Mouse (Mus musculus) CD4-positive, CD25-positive, alpha-beta regulatory T cell, adult 2 months (primary cell): ENCODE data around the gene Cox6a1.
"Not testable (repeated sequence)": the region's sequence is repeated elsewhere in the genome, so short reads cannot be mapped to it uniquely, and the experiment has no call there.

Experiments used
- DNase-seq: peaks from one replicate; pipeline ENCODE4 v3.0.0-alpha.2; 2012; ENCODE audit warnings: low read depth, low spot score

Gene Cox6a1

GRCm38 (mm10) chr5:115348546-115349224 lies at the start of gene Cox6a1:
TSS of gene Cox6a1 (minus strand) at chr5:115348981.
- peak; percentile 100 for DNase-seq

- no peak for DNase-seq
Measured at GRCm38 (mm10) chr5:115397839-115398780, 49.3 kb upstream of the Cox6a1 start.

GRCm38 (mm10) chr5:115396654-115397053 lies 47.9 kb upstream of the Cox6a1 start:
- no peak for DNase-seq

DNA sequence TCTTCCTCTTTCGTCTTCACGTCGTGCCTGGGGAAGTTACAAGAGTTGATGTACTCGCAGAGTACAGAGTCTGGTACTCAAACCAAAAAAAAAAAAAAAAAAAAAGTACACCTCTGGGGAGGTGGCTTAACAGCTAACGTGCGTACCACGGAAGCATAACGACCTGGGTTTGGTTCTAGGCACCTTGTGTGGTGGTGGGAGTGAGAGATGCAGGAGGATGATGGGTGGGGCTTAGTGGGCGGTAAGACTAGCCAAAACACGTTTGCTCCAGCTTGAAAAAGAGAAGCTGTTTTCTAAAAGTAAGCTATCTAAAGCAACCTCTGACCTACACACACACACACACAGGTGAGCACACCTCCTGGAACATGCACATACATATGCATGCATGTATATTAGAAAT lies 46.1 kb upstream of the Cox6a1 start:
- no peak for DNase-seq

DNA sequence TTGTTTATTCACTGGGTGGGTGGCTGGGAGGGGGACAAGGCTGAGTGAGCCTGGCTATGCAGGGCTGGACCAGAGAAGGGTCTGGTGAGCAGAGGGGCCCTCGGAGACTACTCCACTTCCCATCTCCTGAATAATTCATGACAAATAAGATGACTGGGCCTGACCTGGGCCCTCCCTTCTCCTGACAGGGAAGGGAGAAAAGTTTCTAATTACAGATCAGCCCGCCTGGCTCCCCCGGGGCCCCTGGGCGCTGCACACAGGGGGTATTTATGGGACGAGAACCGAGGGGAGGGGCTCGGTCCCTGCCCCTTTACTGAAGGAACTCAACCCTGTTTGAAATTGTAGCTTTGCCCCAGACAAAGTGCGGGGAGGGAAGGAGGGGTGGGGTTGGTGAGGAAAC lies 45.4 kb upstream of the Cox6a1 start:
- no peak for DNase-seq

GRCm38 (mm10) chr5:115392969-115393368 lies 44.2 kb upstream of the Cox6a1 start:
- no peak for DNase-seq

DNA sequence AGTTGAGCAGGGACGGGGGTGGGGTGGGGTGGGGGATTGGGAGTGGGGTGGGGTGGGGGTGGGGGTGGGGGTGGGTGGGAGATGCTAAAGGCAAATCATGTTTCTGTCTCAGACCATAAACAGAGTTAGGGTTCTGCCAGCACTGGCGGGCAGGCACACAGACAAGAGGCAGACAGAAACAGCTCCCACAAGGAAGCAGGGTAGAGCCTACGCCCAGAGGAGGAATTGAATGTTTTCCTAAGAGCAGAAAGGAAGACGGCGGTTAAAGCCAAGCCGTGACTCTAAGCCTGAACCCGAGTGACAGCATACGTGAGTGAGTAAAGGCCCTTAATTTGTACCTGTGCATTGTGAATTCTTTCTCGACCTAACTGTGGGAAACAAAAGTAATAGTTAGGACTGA lies 43.2 kb upstream of the Cox6a1 start:
- no peak for DNase-seq

DNA sequence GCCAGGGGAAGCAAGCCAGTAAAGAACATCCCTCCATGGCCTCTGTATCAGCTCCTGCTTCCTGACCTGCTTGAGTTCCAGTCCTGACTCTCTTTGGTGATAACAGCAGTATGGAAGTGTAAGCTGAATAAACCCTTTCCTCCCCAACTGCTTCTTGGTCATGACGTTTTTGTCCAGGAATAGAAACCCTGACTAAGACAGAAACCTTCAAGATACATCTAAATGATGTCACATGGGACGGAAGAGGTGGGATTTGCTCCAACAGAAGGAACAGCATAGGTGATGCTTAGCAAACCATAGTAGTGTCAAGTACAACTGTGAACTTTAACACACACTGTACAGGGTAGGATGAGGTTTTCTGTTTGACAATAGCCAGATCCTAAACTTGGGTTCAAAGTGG lies 30.1 kb upstream of the Cox6a1 start:
- not testable (repeated sequence) for DNase-seq

DNA sequence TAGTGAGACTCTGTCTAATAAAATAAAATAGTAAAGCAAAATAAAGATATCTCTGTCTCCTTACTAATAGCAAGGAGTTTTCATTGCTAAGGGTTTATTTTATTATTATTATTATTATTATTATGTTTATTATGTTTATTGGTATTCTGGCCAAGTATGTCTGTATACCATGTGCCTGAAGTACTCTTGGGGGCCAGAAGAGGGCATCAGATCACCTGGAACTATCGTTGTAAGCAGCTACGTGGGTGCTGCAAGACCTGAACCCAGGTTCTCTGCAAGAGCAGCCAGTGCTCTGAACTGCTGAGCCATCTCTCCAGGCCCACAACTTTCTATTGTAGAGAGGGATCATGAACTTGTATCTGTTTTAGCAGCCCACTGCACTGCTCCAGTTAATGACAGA lies 26.7 kb upstream of the Cox6a1 start:
- no peak for DNase-seq

DNA sequence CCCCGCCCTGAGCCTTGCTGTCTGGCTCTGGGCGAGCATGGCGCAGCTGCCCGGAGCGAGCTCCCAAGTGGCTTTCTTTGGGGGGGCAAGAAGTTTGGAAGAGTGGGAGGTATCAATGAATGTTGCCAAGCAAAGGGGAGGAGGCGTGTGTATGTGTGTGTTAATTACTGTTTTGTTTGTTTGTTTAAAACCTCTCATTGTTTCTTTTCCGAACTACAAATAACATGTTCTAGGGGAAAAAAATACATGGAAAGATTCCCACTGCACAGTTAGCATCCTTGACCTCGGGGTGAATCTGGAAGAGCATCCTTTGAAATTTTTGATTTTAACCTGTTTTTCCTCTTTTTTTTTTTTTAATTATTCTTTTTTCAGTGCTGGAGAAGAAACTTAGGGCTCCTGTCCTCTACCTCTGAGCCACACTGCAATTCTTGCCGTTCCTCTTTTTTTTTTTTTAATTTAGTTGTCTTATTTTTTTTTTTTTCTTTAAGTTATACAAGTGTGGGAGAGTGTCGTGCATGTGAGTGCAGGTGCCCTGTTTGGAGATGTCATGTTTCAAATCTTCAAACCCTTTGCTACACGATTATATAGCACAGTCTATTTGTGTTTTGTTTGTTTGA lies 25.5 kb upstream of the Cox6a1 start:
- DNase-seq, result no peak

- DNase-seq, result no peak
Measured at GRCm38 (mm10) chr5:115373441-115374203, 24.8 kb upstream of the Cox6a1 start.

DNA sequence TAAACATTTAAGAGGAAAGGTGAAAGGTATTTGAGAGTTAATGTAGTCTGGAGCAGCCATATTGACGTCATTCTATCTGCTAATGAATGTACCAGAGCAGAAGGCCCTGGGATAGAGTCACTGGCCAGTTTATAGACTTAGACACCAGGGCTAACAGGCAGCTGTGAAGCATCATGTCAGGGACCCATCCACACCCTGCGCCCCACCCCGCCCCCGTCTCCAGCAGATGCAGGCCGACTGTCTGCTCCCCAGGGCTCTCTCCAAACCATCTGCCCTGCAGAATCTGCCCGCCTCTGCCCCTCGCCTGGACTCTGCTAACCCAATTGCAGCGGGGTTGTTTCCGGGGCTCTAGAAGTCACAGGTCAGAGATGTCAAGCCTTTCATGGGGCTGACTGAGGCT lies 23.0 kb upstream of the Cox6a1 start:
- DNase-seq, result no peak

DNA sequence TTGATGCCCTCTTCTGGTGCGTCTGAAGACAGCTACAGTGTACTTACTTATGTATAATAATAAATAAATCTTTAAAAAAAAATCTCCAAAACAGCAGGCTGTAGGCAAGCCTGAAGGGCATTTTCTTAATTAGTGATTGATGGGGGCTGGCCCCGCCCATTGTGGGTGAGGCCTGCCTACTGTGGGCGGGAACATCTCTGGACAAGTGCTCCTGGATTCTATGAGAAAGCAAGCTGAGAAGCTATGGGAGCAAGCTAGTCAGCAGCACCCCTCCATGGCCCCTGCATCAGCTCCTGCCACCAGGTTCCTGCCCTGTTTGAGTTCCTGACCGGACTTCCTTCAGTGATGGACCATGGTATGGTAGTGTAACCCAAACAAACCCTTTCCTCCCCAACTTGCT lies 16.0 kb upstream of the Cox6a1 start:
- no peak for DNase-seq

DNA sequence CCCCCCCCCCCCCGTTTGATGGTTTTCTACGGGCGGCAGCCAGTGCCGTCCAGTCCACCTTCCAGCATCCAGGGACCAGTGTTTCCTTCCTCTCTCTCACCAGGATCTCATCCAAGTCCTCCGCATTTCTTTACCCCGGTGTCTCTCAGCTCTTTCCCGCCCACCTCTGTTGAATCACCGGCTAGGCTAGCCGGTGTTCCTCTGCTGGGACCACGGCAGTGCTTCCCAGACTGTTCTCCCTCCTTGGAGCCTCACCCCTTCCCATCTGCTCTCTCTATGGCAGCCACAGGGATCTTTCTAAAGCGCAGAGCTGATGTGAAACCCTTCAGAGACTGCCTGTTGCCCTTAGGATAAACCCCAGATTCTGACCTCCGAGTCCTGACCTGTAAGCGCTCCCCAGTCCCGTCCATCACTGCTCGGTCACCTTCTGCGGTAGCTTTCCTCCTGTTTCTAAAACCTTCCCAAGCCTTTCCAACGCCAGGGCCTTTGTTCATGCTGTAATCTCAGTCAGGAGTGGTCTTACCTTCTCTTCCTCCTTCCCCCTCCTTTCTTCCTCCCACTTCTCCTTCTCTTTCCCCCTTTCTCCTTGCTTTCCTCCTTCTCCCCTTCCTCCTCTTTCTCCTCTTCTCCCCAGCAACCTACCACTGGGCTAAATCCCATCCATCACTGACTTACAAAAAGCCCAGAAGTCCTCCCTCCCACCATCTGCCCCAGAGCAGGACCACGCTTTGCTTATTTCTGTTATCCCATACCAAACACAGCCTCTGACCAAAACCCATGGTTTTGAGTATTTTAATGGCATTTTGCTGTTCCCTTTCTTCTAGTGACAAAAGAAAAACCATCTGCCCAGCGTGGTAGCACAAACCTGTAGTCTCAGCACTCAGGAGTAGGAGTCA lies 14.3 kb upstream of the Cox6a1 start:
- DNase-seq, result no peak

- DNase-seq, result no peak
Measured at GRCm38 (mm10) chr5:115362216-115362615, 13.4 kb upstream of the Cox6a1 start.

DNA sequence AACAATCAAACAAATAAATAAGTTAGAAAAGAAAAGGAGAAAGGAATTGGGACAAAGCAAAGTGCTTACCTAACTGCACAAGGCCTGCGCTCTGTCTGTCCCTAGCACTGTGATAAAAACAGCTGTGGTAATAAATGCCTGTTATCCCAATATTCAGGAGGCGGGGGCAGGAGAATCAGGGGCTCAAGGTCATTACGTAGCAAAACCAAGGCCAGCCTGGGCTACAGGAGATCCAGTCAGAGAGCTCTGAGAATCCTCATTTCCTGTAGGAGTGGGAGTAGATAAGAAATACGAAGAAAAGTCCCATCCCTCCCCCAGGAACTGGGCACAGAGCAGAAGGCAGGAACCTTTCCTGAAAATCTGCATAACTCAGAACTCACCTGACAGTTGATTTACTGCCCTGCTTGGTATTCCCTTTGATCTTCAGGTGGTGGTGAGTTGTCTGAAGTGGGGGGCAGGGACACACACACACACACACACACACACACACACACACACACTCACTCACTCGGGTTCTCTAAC lies 11.1 kb upstream of the Cox6a1 start:
- DNase-seq, result no peak

GRCm38 (mm10) chr5:115359438-115359837 lies 10.7 kb upstream of the Cox6a1 start:
- DNase-seq, result no peak

- peak; percentile 86 for DNase-seq
Measured at GRCm38 (mm10) chr5:115358872-115359271, 10.1 kb upstream of the Cox6a1 start.

- DNase-seq, result no peak
Measured at GRCm38 (mm10) chr5:115355070-115355469, 6.3 kb upstream of the Cox6a1 start.

GRCm38 (mm10) chr5:115351348-115351747 lies 2.6 kb upstream of the Cox6a1 start:
- DNase-seq, result peak; percentile 27

DNA sequence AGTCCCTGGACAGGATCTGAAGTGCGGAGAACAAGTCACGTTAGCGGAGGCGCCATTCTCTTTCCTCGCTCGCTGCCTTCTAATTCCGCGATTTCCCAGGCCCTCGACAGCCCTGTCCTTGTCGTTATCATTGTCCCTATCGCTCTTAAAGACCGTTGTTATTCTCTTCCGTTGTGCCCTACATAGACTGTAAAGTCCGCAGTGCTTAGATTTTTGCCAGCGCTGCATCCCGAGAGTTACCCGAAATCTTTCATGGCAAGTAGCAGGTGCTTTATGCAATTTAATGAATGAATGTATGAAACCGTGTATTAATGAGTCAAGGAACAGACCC lies 409 bp upstream of the Cox6a1 start:
- DNase-seq, result no peak
